14 mouse cellular contexts compared by ENCODE assay signal in the genomic region with DNA sequence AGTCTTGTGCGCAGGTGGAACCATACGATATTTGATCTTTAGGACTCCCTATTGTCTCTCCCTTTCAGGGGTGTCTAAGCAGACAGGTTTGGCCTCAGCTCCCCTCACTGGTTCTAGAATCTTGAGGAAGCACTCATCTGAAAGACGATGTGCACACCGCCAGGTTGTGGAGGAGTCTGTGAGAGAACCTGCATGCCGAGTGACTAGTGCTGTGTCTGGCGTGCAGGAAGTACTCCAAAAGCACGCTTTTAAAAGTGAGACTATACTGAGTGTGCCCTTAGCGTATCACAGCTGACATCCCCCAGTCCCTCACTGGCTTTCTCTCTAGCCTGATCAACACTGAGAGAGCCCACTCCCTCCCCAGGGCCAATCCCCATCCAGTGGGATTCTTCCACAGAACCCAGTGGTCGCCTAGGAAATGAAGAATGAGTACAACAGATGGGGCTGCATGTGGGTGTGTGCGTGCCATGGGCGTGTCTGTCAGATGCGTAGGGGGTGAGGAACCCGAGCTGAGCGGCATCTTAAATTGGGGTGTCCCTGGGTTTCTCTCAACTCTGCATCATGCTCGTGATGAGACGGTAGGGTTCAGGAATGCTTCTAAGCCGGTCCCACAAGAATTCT. TPM values are rescaled to one million over a fixed set of nuclear protein-coding genes. Genes with fewer than 3 reads are reported as not detected.
DNase-seq lines count a peak whose midpoint lies in the region; ATAC-seq lines count a peak whose summit lies in the region.
"Had no signal": no experiment of that assay in that cellular context is flagged by ENCODE, and none has a peak within 500 bp of the region (broad histone marks: within the 10 kb centered on the region; RNA-seq: fewer than 3 reads in every experiment).

No protein-coding gene starts in this region.

- peaks cover 80% of the 10 kb centered on the region for H3K27me3 ChIP-seq in midbrain, embryonic 10.5 days (ENCODE audit: low read depth, poor library complexity, severe bottlenecking)
- peaks cover 10% of the 10 kb centered on the region; the same call in 1 of the 2 replicates for H3K27me3 ChIP-seq in midbrain, embryonic 16.5 days (ENCODE audit: control insufficient read depth, insufficient read depth, low read depth, low read length)
- peaks cover 5% of the 10 kb centered on the region; the same call in 1 of the 2 replicates for H3K27me3 ChIP-seq in hindbrain, embryonic 10.5 days (ENCODE audit: insufficient read depth, poor library complexity, severe bottlenecking)
- peaks cover 18% of the 10 kb centered on the region; the same call in 1 of the 2 replicates for H3K27me3 ChIP-seq in kidney, embryonic 15.5 days
- H3K27me3 ChIP-seq: limb, embryonic 12.5 days had no signal

- 0 out of 2 replicates have a peak overlapping the region, but pooled peaks have one; percentile 18 for H3K4me3 ChIP-seq in midbrain, embryonic 10.5 days
- H3K4me3 ChIP-seq in midbrain, embryonic 16.5 days (ENCODE audit: low read depth, low read length), result no peak overlapping the region
- H3K4me3 ChIP-seq in hindbrain, embryonic 10.5 days, result peak overlapping the region; percentile 21; the same call in 1 of the 2 replicates
- H3K4me3 ChIP-seq in kidney, embryonic 15.5 days (replicated peaks), result no peak overlapping the region
- H3K4me3 ChIP-seq: limb, embryonic 12.5 days had no signal

- ATAC-seq in midbrain, embryonic 16.5 days, result no peak
- ATAC-seq in kidney, embryonic 15.5 days (replicated peaks; ENCODE audit: low FRiP score), result no peak
- no peak for ATAC-seq in erythroid progenitor cell, adult 5-6 weeks (replicated peaks; ENCODE audit: low FRiP score, poor library complexity, severe bottlenecking)
- ATAC-seq: Patski had no signal

- no peak overlapping the region for H3K4me2 ChIP-seq in midbrain, embryonic 16.5 days (ENCODE audit: low read length)
- no peak overlapping the region for H3K4me2 ChIP-seq in kidney, embryonic 15.5 days
- H3K4me2 ChIP-seq: limb, embryonic 12.5 days had no signal

- no peaks in the 10 kb centered on the region for H3K36me3 ChIP-seq in midbrain, embryonic 10.5 days
- no peaks in the 10 kb centered on the region for H3K36me3 ChIP-seq in midbrain, embryonic 16.5 days (ENCODE audit: control insufficient read depth, insufficient read depth, low read length)
- no peaks in the 10 kb centered on the region for H3K36me3 ChIP-seq in hindbrain, embryonic 10.5 days
- no peaks in the 10 kb centered on the region for H3K36me3 ChIP-seq in kidney, embryonic 15.5 days
- H3K36me3 ChIP-seq: limb, embryonic 12.5 days had no signal

- WGBS in midbrain, embryonic 10.5 days, result 55% methylated on average over 17 of the region's 17 CpGs
- 36% methylated on average over 17 of the region's 17 CpGs for WGBS in midbrain, embryonic 16.5 days
- WGBS in hindbrain, embryonic 10.5 days, result 67% methylated on average over 17 of the region's 17 CpGs
- WGBS in kidney, embryonic 15.5 days, result 79% methylated on average over 17 of the region's 17 CpGs

- DNase-seq in midbrain, embryonic 10.5 days (ENCODE audit: low spot score), result peak; percentile 53
- DNase-seq in hindbrain, embryonic 10.5 days (ENCODE audit: low spot score), result peak; percentile 29
- DNase-seq in mesoderm, embryonic 11.5 days (ENCODE audit: low read depth, low spot score), result peak; percentile 36
- peak; percentile 34 to 43 for DNase-seq in right cerebral cortex, postnatal 36 days (ENCODE audit: low spot score in 2 of 2)
- DNase-seq in urinary bladder, adult 18-20 months (ENCODE audit: low spot score in 2 of 2), result no peak
- DNase-seq: gastrocnemius, postnatal 10 days had no signal

- no peaks in the 10 kb centered on the region for H3K9me3 ChIP-seq in midbrain, embryonic 10.5 days (replicated peaks)
- H3K9me3 ChIP-seq in midbrain, embryonic 16.5 days (replicated peaks; ENCODE audit: control insufficient read depth, low read length, poor library complexity, severe bottlenecking), result no peaks in the 10 kb centered on the region
- no peaks in the 10 kb centered on the region for H3K9me3 ChIP-seq in hindbrain, embryonic 10.5 days
- H3K9me3 ChIP-seq in kidney, embryonic 15.5 days (replicated peaks), result no peaks in the 10 kb centered on the region
- H3K9me3 ChIP-seq: limb, embryonic 12.5 days had no signal

- H3K4me1 ChIP-seq in midbrain, embryonic 10.5 days, result peaks cover 49% of the 10 kb centered on the region
- peaks cover 7% of the 10 kb centered on the region for H3K4me1 ChIP-seq in midbrain, embryonic 16.5 days (ENCODE audit: control insufficient read depth, insufficient read depth, low read length)
- H3K4me1 ChIP-seq in hindbrain, embryonic 10.5 days (replicated peaks), result peaks cover 48% of the 10 kb centered on the region
- H3K4me1 ChIP-seq in kidney, embryonic 15.5 days, result peaks cover 14% of the 10 kb centered on the region

- H3K27ac ChIP-seq in midbrain, embryonic 10.5 days (replicated peaks), result no peak overlapping the region; the same call in 1 of the 2 replicates
- no peak overlapping the region for H3K27ac ChIP-seq in midbrain, embryonic 16.5 days (ENCODE audit: low read length)
- peak overlapping the region; percentile 62 for H3K27ac ChIP-seq in hindbrain, embryonic 10.5 days
- H3K27ac ChIP-seq in kidney, embryonic 15.5 days, result no peak overlapping the region
- H3K27ac ChIP-seq: limb, embryonic 12.5 days had no signal

- H3K9ac ChIP-seq in midbrain, embryonic 16.5 days (ENCODE audit: low read depth, low read length), result no peak overlapping the region
- no peak overlapping the region for H3K9ac ChIP-seq in kidney, embryonic 15.5 days
- H3K9ac ChIP-seq: limb, embryonic 12.5 days had no signal

RNA-seq across cellular contexts. Expression of a gene that starts 37.1 kb away (rescaled TPM):
- polyA plus RNA-seq in midbrain, embryonic 10.5 days (2016; fragmentation: Nextera tagmentation; extraction: Ambion mirVana), result not detected in 2 replicates
- polyA plus RNA-seq in midbrain, embryonic 16.5 days (2015; fragmentation: Nextera tagmentation; extraction: Ambion mirVana), result not detected in 2 replicates
- not detected in 2 replicates for polyA plus RNA-seq in hindbrain, embryonic 10.5 days (2016; fragmentation: Nextera tagmentation; extraction: Ambion mirVana)
- polyA plus RNA-seq in kidney, embryonic 15.5 days (2015; fragmentation: Nextera tagmentation; extraction: Ambion mirVana), result not detected in 2 replicates
- not detected in 2 replicates for total RNA-seq in erythroid progenitor cell, adult 5-6 weeks (2015; ENCODE audit: low replicate concordance)
- not detected in 2 replicates for total RNA-seq in erythroid progenitor cell, adult 5-6 weeks (2017; ENCODE audit: low replicate concordance)
- total RNA-seq: gastrocnemius, postnatal 10 days had no signal
- polyA plus RNA-seq: heart, postnatal 0 days; kidney, embryonic 14.5 days; limb, embryonic 12.5 days; lung, embryonic 16.5 days; Patski had no signal

Comparison
In these comparisons a context has a peak if more than half of its experiments do, and no peak if none do; other contexts are left out.
1. H3K4me3 ChIP-seq: peak in midbrain, embryonic 10.5 days (single experiment) and hindbrain, embryonic 10.5 days (single experiment); none in midbrain, embryonic 16.5 days (single experiment) and kidney, embryonic 15.5 days (single experiment).
2. DNase-seq: peak in midbrain, embryonic 10.5 days (single experiment), hindbrain, embryonic 10.5 days (single experiment), mesoderm, embryonic 11.5 days (single experiment) and right cerebral cortex, postnatal 36 days (2 of 2); none in urinary bladder, adult 18-20 months (0 of 2).